Mouse (Mus musculus) Patski (cell line): ENCODE results near the gene Samd8. TPM values are rescaled to one million over a fixed set of nuclear protein-coding genes. Genes with fewer than 3 reads are reported as not detected.

Experiments used
- ATAC-seq: fragments of 100-300 bp; one replicate; pipeline ENCODE4 v1.8.0; 2021
- CTCF ChIA-PET: fragments of 350-600 bp; sonication (Branson Sonifier 250); formaldehyde crosslinking; loops from one replicate; lab custom pipeline; 2022; ENCODE audit warnings: inconsistent platforms; lab: Charles Lee
- POLR2A ChIA-PET: fragments of 350-600 bp; sonication (Branson Sonifier 250); formaldehyde crosslinking; loops from one replicate; lab custom pipeline; 2022; ENCODE audit warnings: antibody characterized with exemption, inconsistent platforms; lab: Charles Lee
- DNase-seq: peaks from one replicate; pipeline ENCODE4 v3.0.0-alpha.2; 2011; ENCODE audit warnings: low read depth, low spot score
- H3K27me3 ChIP-seq: fragments of 371-371 bp; one replicate; pipeline ENCODE4 v1.5.1; 2021
- CTCF ChIP-seq: fragments of 100-300 bp; IDR thresholded peaks from one replicate; pipeline ENCODE4 v1.5.1; 2021
- in situ Hi-C: fragments of 300-500 bp; cut with MboI; formaldehyde crosslinking; loops from 3 replicates; pipeline ENCODE4 v1.11.1; 2018; ENCODE audit warnings: low pct_unique_long_range_greater_than_20kb, mixed read lengths
- polyA plus RNA-seq: library from polyadenylated mRNA; unstranded; gene quantifications from one replicate; pipeline ENCODE4 v1.2.3, GENCODE M21; 2021

Gene Samd8
- polyA plus RNA-seq, 1 experiment from 2014 or later, result 26.1 TPM

- H3K27me3 ChIP-seq, result no peaks in the 10 kb centered on the region
- ATAC-seq (no peak), DNase-seq (no peak)
- no peak for TF ChIP-seq CTCF
- POLR2A ChIA-PET, result no interaction called here
- in situ Hi-C loops, result no loop called here
- CTCF ChIA-PET, result no interaction called here
These were observed 6.2 kb upstream of the Samd8 start for GRCm38 (mm10) chr14:21744169-21744568.

GRCm38 (mm10) chr14:21745149-21745548 lies 5.2 kb upstream of the Samd8 start:
- POLR2A ChIA-PET, result no interaction called here
- in situ Hi-C loops, result no loop called here

GRCm38 (mm10) chr14:21746251-21746650 lies 4.1 kb upstream of the Samd8 start:
- ATAC-seq (no peak), DNase-seq (no peak)
- no peaks in the 10 kb centered on the region for H3K27me3 ChIP-seq
- CTCF ChIA-PET, result no interaction called here
- POLR2A ChIA-PET, result no interaction called here
- in situ Hi-C loops, result no loop called here
- no peak for TF ChIP-seq CTCF

More at GRCm38 (mm10) chr14:21745149-21745548, 5.2 kb upstream of the Samd8 start:
- no peak for TF ChIP-seq CTCF
- DNase-seq (no peak), ATAC-seq (no peak)
- CTCF ChIA-PET, result no interaction called here
- no peaks in the 10 kb centered on the region for H3K27me3 ChIP-seq

GRCm38 (mm10) chr14:21746846-21747245 lies 3.5 kb upstream of the Samd8 start:
- TF ChIP-seq CTCF, result no peak
- ATAC-seq (no peak), DNase-seq (no peak)
- ChIA-PET POLR2A (no interaction called here), CTCF (interaction anchor here (0.9 to 1.2 kb wide), 3 partner anchors 72 to 610 kb away, joined by 3 to 4 read pairs (median 3); no protein-coding TSS in a partner anchor)
- in situ Hi-C loops, result no loop called here
- H3K27me3 ChIP-seq, result no peaks in the 10 kb centered on the region

- POLR2A ChIA-PET, result no interaction called here
- ATAC-seq, result no peak
- CTCF ChIA-PET, result interaction anchor here (0.9 to 1.2 kb wide), 4 partner anchors 73 to 611 kb away, joined by 3 to 4 read pairs (median 3); no protein-coding TSS in a partner anchor
- TF ChIP-seq CTCF, result no peak
- in situ Hi-C loops, result no loop called here
- no peaks in the 10 kb centered on the region for H3K27me3 ChIP-seq
- no peak for DNase-seq
These were observed 2.7 kb upstream of the Samd8 start for GRCm38 (mm10) chr14:21747436-21748141.

GRCm38 (mm10) chr14:21748142-21748870 lies 2.0 kb upstream of the Samd8 start:
- ChIA-PET CTCF (interaction anchor here (1.0 to 1.2 kb wide), 2 partner anchors 88 to 162 kb away, joined by 3 read pairs; no protein-coding TSS in a partner anchor), POLR2A (no interaction called here)
- in situ Hi-C loops, result no loop called here
- ATAC-seq (no peak), DNase-seq (no peak)
- no peaks in the 10 kb centered on the region for H3K27me3 ChIP-seq
- no peak for TF ChIP-seq CTCF

GRCm38 (mm10) chr14:21750881-21751542 lies 681 bp downstream of the Samd8 start, which contains the start of gene Dusp13:
Dusp13 (minus strand) TSS chr14:21751181.
- in situ Hi-C loops, result loop anchor here (5.0 to 10.0 kb wide), 2 partner anchors 101 to 1654 kb away; no protein-coding TSS in a partner anchor
- ChIA-PET CTCF (interaction anchor here (1.1 to 2.4 kb wide), 4 partner anchors 9 to 97 kb away, joined by 3 to 10 read pairs (median 5); no protein-coding TSS in a partner anchor), POLR2A (interaction anchor here (0.5 to 1.3 kb wide), 2 partner anchors 97 to 164 kb away, joined by 3 to 5 read pairs; no protein-coding TSS in a partner anchor)
- no peaks in the 10 kb centered on the region for H3K27me3 ChIP-seq
- no peak for TF ChIP-seq CTCF
- ATAC-seq (peak; percentile 36), DNase-seq (no peak)

GRCm38 (mm10) chr14:21752411-21752810 lies 2.1 kb downstream of the Samd8 start:
- ChIA-PET CTCF (interaction anchor here (0.8 to 2.4 kb wide), 4 partner anchors 9 to 22 kb away, joined by 3 to 10 read pairs (median 4); no protein-coding TSS in a partner anchor), POLR2A (interaction anchor here (0.7 to 1.4 kb wide), 2 partner anchors 79 to 769 kb away, joined by 3 to 5 read pairs; no protein-coding TSS in a partner anchor)
- in situ Hi-C loops, result loop anchor here (5.0 to 10.0 kb wide), 2 partner anchors 100 to 1652 kb away; no protein-coding TSS in a partner anchor
- no peak for TF ChIP-seq CTCF
- no peak for ATAC-seq
- no peak for DNase-seq
- no peaks in the 10 kb centered on the region for H3K27me3 ChIP-seq

GRCm38 (mm10) chr14:21753367-21753766 lies 3.0 kb downstream of the Samd8 start:
- ChIA-PET CTCF (interaction anchor here (1.5 to 2.4 kb wide), 3 partner anchors 10 to 21 kb away, joined by 3 to 10 read pairs (median 5); no protein-coding TSS in a partner anchor), POLR2A (interaction anchor here (1.4 kb wide), 1 partner anchor 78 kb away, joined by 3 read pairs; no protein-coding TSS in a partner anchor)
- in situ Hi-C loops, result loop anchor here (5.0 to 10.0 kb wide), 2 partner anchors 99 to 1651 kb away; no protein-coding TSS in a partner anchor
- DNase-seq, result no peak
- ATAC-seq, result no peak
- no peaks in the 10 kb centered on the region for H3K27me3 ChIP-seq
- no peak for TF ChIP-seq CTCF

- in situ Hi-C loops, result no loop called here
- POLR2A ChIA-PET, result no interaction called here
- no peaks in the 10 kb centered on the region for H3K27me3 ChIP-seq
- ATAC-seq (no peak), DNase-seq (no peak)
- TF ChIP-seq CTCF, result no peak
- CTCF ChIA-PET, result interaction anchor here (0.6 kb wide), 1 partner anchor 9 kb away, joined by 3 read pairs; no protein-coding TSS in a partner anchor
These were observed 11.2 kb downstream of the Samd8 start for GRCm38 (mm10) chr14:21761560-21761959.
